Mouse (Mus musculus) CD8-positive naive resting alpha-beta T cell, adult 2 months (primary cell): ENCODE data around the gene Olfr971.
"Not testable (repeated sequence)": the region's sequence is repeated elsewhere in the genome, so short reads cannot be mapped to it uniquely, and the experiment has no call there.

ENCODE experiments used
- DNase-seq, 2 experiments: peaks; one replicate each; pipeline ENCODE4 v3.0.0; 2022; ENCODE audit warnings: low read depth in 2 of 2, low spot score in 2 of 2

Olfr971 gene

GRCm38 (mm10) chr9:39836576-39836975 is at the start of gene Olfr971:
Gene Olfr971, plus strand, starts transcription at chr9:39836876.
- not testable (repeated sequence) for DNase-seq

- DNase-seq = no peak
Observed at GRCm38 (mm10) chr9:39790558-39790957, 46.1 kb upstream of the Olfr971 start, which contains the start of gene Olfr969. Gene Olfr969, plus strand, starts transcription at chr9:39790945.

- no peak for DNase-seq
Observed at GRCm38 (mm10) chr9:39808560-39808959, 28.1 kb upstream of the Olfr971 start, which contains the start of gene Olfr970. Gene Olfr970, plus strand, starts transcription at chr9:39808860.

GRCm38 (mm10) chr9:39866122-39866521 is 29.4 kb downstream of the Olfr971 start, which contains the start of gene Olfr972:
Gene Olfr972, plus strand, starts transcription at chr9:39866422.
- no peak for DNase-seq

GRCm38 (mm10) chr9:39871986-39872385 is 35.3 kb downstream of the Olfr971 start:
- not testable (repeated sequence) for DNase-seq

GRCm38 (mm10) chr9:39877541-39878396 is 41.1 kb downstream of the Olfr971 start:
- DNase-seq = not testable (repeated sequence)
